In genomic region chr2:162931674-162932650, GRCm38 (mm10) we compare ENCODE assay signal across 8 mouse cellular contexts. TPM values are rescaled to one million over a fixed set of nuclear protein-coding genes. Genes with fewer than 3 reads are reported as not detected.
DNase-seq lines count a peak whose midpoint lies in the region; ATAC-seq and TF ChIP-seq lines count a peak whose summit lies in the region.

No protein-coding gene starts in this region.

- H3K4me3 ChIP-seq in G1E (ENCODE audit: low read depth, low read length): peak overlapping the region; percentile 96
- peak overlapping the region; percentile 100 for H3K4me3 ChIP-seq in forebrain, embryonic 16.5 days (replicated peaks; ENCODE audit: low read length)
- peak overlapping the region; percentile 100 for H3K4me3 ChIP-seq in layer of hippocampus, adult 2 months
- peak overlapping the region; percentile 98 for H3K4me3 ChIP-seq in lung, embryonic 16.5 days (ENCODE audit: low read length)
- H3K4me3 ChIP-seq in olfactory bulb, adult 2 months (ENCODE audit: insufficient read depth, low read depth, low read length): peak overlapping the region; percentile 81

- no peaks in the 10 kb centered on the region for H3K9me3 ChIP-seq in G1E (replicated peaks)
- H3K9me3 ChIP-seq in forebrain, embryonic 16.5 days (ENCODE audit: control insufficient read depth, low read length): no peaks in the 10 kb centered on the region
- H3K9me3 ChIP-seq in lung, embryonic 16.5 days (ENCODE audit: control insufficient read depth, low read length): no peaks in the 10 kb centered on the region

- TF ChIP-seq POLR2A in olfactory bulb, adult 2 months (IDR thresholded peaks at IDR 0.05; ENCODE audit: insufficient read depth, low read depth, low read length): no peak

- under 1% methylated on average over 72 of the region's 103 CpGs for WGBS in forebrain, embryonic 16.5 days
- under 1% methylated on average over 79 of the region's 103 CpGs for WGBS in lung, embryonic 16.5 days
- WGBS in olfactory bulb, adult 2 months: 2% methylated on average over 100 of the region's 103 CpGs

- H3K4me1 ChIP-seq in G1E (ENCODE audit: insufficient read depth, low read depth, low read length): peaks cover 31% of the 10 kb centered on the region
- peaks cover 19% of the 10 kb centered on the region for H3K4me1 ChIP-seq in forebrain, embryonic 16.5 days (replicated peaks; ENCODE audit: control insufficient read depth, insufficient read depth, low read length)
- H3K4me1 ChIP-seq in lung, embryonic 16.5 days (replicated peaks; ENCODE audit: control insufficient read depth, insufficient read depth, low read length): peaks cover 16% of the 10 kb centered on the region
- peaks cover 2% of the 10 kb centered on the region for H3K4me1 ChIP-seq in olfactory bulb, adult 2 months (ENCODE audit: control insufficient read depth, insufficient read depth, low read length)

- H3K27ac ChIP-seq in forebrain, embryonic 16.5 days (ENCODE audit: low read length): peak overlapping the region; percentile 98
- peak overlapping the region; percentile 100 for H3K27ac ChIP-seq in layer of hippocampus, adult 2 months
- peak overlapping the region; percentile 97 for H3K27ac ChIP-seq in lung, embryonic 16.5 days (ENCODE audit: low read length)
- H3K27ac ChIP-seq in olfactory bulb, adult 2 months (ENCODE audit: insufficient read depth, low read depth, low read length): peak overlapping the region; percentile 90

- peak; percentile 71 for DNase-seq in G1E (ENCODE audit: low spot score)
- DNase-seq in cerebellum, adult 11 months: peak; percentile 70
- peak; percentile 33 for DNase-seq in heart, postnatal 25 days (ENCODE audit: low spot score)
- DNase-seq in layer of hippocampus, adult 2 months (ENCODE audit: low spot score in 2 of 2): peak; percentile 28 to 57
- DNase-seq in thymus, adult 18-20 months: peak; percentile 50 to 66

- H3K9ac ChIP-seq in forebrain, embryonic 16.5 days (replicated peaks; ENCODE audit: low read depth, low read length): peak overlapping the region; percentile 100
- peak overlapping the region; percentile 100 for H3K9ac ChIP-seq in lung, embryonic 16.5 days (ENCODE audit: low read length)

- no peak for TF ChIP-seq CTCF in G1E (IDR thresholded peaks at IDR 0.05; ENCODE audit: low read depth, low read length)
- TF ChIP-seq CTCF in layer of hippocampus, adult 2 months (conservative IDR thresholded peaks at IDR 0.05): no peak
- TF ChIP-seq CTCF in olfactory bulb, adult 2 months (IDR thresholded peaks at IDR 0.05; ENCODE audit: insufficient read depth, low read depth, low read length): no peak

- peak; percentile 51 for ATAC-seq in G1E (ENCODE audit: extremely low read depth, insufficient number of reproducible peaks, low FRiP score, poor library complexity, severe bottlenecking)
- peak; percentile 44 for ATAC-seq in forebrain, embryonic 16.5 days
- ATAC-seq in lung, embryonic 16.5 days (ENCODE audit: low read depth): peak; percentile 62

- intact Hi-C loops in heart, postnatal 25 days (cut with DNase I): loop anchor here (5.0 kb wide), 1 partner anchor 85 kb away; the partner anchor contains the start of gene Ift52

- H3K36me3 ChIP-seq in G1E (replicated peaks): peaks cover 41% of the 10 kb centered on the region
- peaks cover 29% of the 10 kb centered on the region for H3K36me3 ChIP-seq in forebrain, embryonic 16.5 days (ENCODE audit: control insufficient read depth, insufficient read depth)
- peaks cover 23% of the 10 kb centered on the region for H3K36me3 ChIP-seq in lung, embryonic 16.5 days (ENCODE audit: control insufficient read depth, insufficient read depth, low read length)

- H3K27me3 ChIP-seq in G1E (ENCODE audit: insufficient read depth, low read length): no peaks in the 10 kb centered on the region
- no peaks in the 10 kb centered on the region for H3K27me3 ChIP-seq in forebrain, embryonic 16.5 days (replicated peaks; ENCODE audit: control insufficient read depth, insufficient read depth, low read length)
- no peaks in the 10 kb centered on the region; the same call in 1 of the 2 replicates for H3K27me3 ChIP-seq in lung, embryonic 16.5 days (ENCODE audit: control insufficient read depth, insufficient read depth, low read depth, low read length)

- H3K4me2 ChIP-seq in forebrain, embryonic 16.5 days (ENCODE audit: low read length): peak overlapping the region; percentile 71
- H3K4me2 ChIP-seq in lung, embryonic 16.5 days (ENCODE audit: low read depth, low read length): peak overlapping the region; percentile 63

RNA-seq across cellular contexts. Expression of gene Srsf6, which starts 0.6 kb away (rescaled TPM):
- total RNA-seq in G1E (2014; fragmentation: Nextera tagmentation): 200 and 211 TPM in 2 replicates
- total RNA-seq in G1E (2017): 210 and 218 TPM in 2 replicates
- 92.6 and 126 TPM in 2 replicates for polyA plus RNA-seq in G1E (2012)
- polyA plus RNA-seq in forebrain, embryonic 16.5 days (2015; fragmentation: Nextera tagmentation; extraction: Ambion mirVana): 155 and 168 TPM in 2 replicates
- 10 to 100 TPM; 63.7 to 70.7 TPM for total RNA-seq in heart, postnatal 25 days (2021)
- 100 to 1,000 TPM; 106 to 113 TPM for total RNA-seq in layer of hippocampus, adult 2 months (2021)
- 166 and 183 TPM in 2 replicates for polyA plus RNA-seq in lung, embryonic 16.5 days (2015; fragmentation: Nextera tagmentation; extraction: Ambion mirVana)
- polyA plus RNA-seq in olfactory bulb, adult 2 months (2012; ENCODE audit: insufficient read depth, insufficient read length, low replicate concordance, missing spikeins): 181 TPM in 1 of 2 replicates, not detected in the other

RNA-seq across cellular contexts. Expression of gene L3mbtl1, which starts 11.3 kb away (rescaled TPM):
- total RNA-seq in G1E (2014; fragmentation: Nextera tagmentation) (not detected in 2 replicates), G1E (2017) (0.23 TPM in 1 of 2 replicates, not detected in the other)
- not detected in 2 replicates for polyA plus RNA-seq in G1E (2012)
- 0.96 and 2.1 TPM in 2 replicates for polyA plus RNA-seq in forebrain, embryonic 16.5 days (2015; fragmentation: Nextera tagmentation; extraction: Ambion mirVana)
- total RNA-seq in heart, postnatal 25 days (2021): not detected
- 10 to 100 TPM; 10.1 to 14.0 TPM for total RNA-seq in layer of hippocampus, adult 2 months (2021)
- polyA plus RNA-seq in lung, embryonic 16.5 days (2015; fragmentation: Nextera tagmentation; extraction: Ambion mirVana): 0.09 and 0.24 TPM in 2 replicates
- polyA plus RNA-seq in olfactory bulb, adult 2 months (2012; ENCODE audit: insufficient read depth, insufficient read length, low replicate concordance, missing spikeins): not detected in 2 replicates

RNA-seq across cellular contexts. Expression of gene Sgk2, which starts 55.2 kb away (rescaled TPM):
- total RNA-seq in G1E (2014; fragmentation: Nextera tagmentation) (not detected in 2 replicates), G1E (2017) (0.41 TPM in 1 of 2 replicates, not detected in the other)
- polyA plus RNA-seq in G1E (2012): not detected in 2 replicates
- not detected in 2 replicates for polyA plus RNA-seq in forebrain, embryonic 16.5 days (2015; fragmentation: Nextera tagmentation; extraction: Ambion mirVana)
- total RNA-seq in heart, postnatal 25 days (2021): not detected
- under 1 TPM; 0.54 to 0.97 TPM for total RNA-seq in layer of hippocampus, adult 2 months (2021)
- not detected in 2 replicates for polyA plus RNA-seq in lung, embryonic 16.5 days (2015; fragmentation: Nextera tagmentation; extraction: Ambion mirVana)
- polyA plus RNA-seq in olfactory bulb, adult 2 months (2012; ENCODE audit: insufficient read depth, insufficient read length, low replicate concordance, missing spikeins): not detected in 2 replicates

Comparison
In these comparisons a context has a peak if more than half of its experiments do, and no peak if none do; other contexts are left out.
1. Peak in every context shown above with its lines: DNase-seq, ATAC-seq, H3K4me3 ChIP-seq and H3K27ac ChIP-seq.